Mouse (Mus musculus) thymus, adult 18-20 months (tissue): ENCODE measurements around the gene Hmbs.
"Not testable (repeated sequence)": the region's sequence is repeated elsewhere in the genome, so short reads cannot be mapped to it uniquely, and the experiment has no call there.

Experiments used
- DNase-seq, 2 experiments: peaks; one replicate each; pipeline ENCODE4 v3.0.0; 2022; ENCODE audit warnings: mixed read lengths in 2 of 2

Hmbs gene

DNA sequence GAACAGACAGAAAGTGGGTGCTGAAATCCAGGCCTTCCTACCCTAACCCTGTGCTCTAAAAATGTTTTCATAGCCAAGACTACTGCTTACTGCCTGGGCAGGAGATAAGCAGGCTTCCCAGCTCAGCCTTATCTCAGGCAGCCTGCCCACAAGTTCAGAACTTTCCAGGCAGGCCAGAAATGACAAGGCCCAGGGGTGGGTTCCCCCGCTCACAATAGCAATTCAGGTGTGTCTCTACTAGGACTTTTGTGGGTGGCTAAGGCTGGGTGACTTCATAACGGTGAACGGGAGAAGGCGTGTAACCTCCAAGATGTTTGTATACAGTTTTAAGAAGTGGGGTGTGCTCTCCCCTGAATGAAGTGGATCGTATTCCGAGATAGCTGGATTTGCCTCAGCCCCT is 738 bp downstream of the Hmbs start:
- no peak for DNase-seq

DNA sequence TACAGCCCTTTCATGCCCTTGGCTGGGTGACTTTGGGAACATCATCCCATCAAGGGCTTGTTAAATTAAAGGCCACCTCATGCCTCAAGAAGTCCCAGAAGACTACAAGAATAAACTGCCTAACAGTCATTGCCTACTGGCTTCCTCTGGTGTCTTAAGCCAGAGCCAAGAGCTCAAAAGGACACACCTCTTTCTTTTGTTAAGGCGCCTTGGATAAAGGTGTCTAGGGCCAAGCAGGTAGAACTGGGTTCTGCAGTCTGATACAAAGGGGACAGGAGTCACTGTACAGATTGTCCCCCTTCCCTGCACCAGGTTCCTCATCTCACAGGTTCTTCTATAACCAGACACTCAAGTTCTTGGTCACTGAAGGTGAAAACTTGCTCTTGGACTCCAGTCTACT is 1.4 kb downstream of the Hmbs start:
- DNase-seq: no peak

DNA sequence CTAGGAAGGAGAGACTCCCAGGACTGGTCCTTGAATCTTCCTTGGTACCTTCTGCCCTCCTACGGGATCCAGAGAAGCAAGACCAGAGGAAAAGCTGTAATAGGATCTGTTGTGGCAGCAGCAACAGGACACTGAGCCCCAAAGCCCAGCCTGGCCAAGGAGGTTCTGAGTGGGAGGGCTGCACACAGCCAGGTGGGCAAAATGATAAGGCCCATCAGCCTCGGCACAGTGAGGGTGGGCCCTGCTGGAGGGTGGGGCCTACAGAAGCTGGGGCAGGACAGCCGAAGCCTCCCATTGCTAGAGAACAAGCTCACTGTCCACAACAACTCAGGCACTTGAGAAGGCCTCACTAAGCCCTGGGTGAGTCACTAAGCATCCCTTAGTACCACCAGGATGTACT is 1.9 kb downstream of the Hmbs start:
- DNase-seq: no peak

DNA sequence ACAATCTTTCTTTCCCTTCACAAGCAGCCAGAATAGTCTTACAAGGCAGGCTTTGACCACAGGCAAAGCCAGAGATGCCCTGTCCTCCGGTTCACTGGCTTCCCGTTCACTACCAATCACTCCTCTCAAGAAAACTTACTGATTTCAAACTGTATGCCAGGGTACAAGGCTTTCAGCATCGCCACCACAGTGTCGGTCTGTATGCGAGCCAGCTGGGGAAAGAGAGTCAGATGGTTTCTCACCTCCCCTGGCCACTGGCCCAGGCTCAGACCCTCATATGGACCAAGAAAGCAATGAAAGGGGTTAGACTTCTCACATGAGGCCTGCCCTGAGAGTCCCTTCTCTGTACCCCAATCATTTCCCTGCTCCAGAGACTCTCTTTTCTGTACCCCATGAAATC is 2.5 kb downstream of the Hmbs start:
- DNase-seq: no peak

DNA sequence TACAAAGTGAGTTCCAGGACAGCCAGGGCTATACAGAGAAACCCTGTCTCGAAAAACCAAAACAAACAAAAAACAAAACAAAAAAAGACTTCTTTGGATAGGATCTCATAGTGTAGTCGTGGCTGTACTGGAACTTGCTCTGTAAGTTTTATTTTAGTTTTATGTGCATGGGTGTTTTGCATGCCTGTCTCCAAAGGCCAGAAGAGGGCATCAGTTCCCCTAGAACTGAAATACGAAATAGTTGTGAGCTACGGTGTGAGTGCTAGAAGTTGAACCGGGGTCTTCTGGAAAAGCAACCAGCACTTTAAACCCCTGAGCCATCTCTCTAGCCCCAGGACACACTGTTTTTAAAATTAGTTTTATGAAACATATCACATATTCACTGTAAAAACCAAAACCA is 5.5 kb downstream of the Hmbs start:
- no peak for DNase-seq

DNA sequence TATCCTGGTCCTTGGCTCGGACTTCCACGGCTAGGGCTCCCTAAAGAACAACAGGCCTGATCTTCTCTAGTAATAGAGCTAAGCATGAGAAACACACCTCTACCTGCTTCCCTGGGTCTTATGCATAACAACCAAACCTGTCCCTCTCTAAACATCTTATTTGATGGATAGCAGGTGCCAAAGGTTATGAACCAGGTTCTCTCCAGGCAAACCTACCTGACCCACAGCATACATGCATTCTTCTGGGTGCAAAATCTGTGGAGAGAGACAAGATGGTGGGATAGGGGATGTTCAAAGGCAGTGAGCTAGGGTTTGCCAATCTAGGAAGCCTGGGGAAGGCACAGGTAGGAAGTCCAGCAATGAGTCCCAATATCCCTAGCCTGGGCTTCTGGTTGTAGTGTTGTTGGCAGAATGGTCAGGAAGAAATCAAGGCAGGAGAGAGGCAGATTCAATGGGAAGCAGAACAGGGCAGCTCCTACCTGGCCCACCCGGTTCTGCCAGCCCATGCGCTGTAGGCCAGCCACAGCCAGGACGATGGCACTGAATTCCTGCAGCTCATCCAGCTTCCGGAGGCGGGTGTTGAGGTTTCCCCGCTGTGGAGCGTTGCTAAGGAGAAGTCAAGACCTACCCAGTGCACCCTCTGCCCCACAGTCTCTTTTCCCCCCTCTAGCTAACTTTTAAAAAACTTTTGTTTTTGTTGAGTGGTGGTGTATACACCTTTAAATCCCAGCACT is 6.4 kb downstream of the Hmbs start:
- no peak for DNase-seq

DNA sequence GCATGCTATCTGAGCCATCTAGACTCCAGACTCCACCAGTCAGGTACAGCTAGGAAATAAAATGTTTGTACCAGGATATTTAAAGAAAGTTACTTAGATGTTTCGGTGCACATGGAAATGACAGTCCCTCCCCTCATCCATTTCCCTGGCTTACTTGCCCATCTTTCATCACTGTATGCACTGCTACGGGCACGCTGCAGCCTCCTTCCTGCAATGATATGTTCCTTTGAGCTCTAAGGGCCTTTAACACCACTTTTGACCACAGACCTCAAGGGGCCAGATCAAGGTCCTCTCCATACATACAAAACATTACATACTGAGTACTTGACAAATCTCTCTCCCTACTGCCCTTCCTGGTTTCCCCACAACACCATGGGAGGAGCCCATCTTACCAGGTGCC is 7.1 kb downstream of the Hmbs start:
- no peak for DNase-seq

DNA sequence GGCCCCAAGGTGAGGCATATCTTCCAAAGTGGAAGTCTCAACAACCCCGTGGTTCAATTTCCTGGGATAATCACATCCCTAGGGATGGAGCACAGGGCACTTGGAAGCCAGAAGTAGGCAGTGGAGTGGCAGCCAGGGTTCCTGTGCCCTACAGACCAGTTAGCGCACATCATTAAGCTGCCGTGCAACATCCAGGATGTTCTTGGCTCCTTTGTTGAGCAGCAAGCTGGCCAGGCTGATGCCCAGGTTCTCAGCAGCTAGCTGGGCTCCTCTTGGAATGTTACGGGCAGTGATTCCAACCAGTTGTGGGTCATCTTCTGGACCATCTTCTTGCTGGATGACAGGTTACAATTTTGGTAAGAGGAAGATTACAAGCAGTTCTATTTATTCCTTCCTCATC is 7.5 kb downstream of the Hmbs start:
- not testable (repeated sequence) for DNase-seq

DNA sequence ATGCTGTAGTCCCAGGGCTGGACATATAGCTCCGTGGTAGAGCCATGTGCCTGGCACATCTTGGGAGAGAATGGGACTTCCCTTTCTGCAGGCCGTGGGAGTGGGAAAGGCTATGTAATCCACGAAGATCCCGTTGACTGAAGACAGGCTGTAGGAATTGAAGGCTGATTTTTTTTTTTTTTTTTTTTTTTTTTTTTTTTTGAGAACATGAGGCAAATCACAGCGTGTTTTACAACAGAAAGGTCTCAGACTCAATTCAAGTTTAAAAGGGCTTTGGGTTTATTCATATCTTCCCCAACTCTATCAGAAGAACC is 8.0 kb downstream of the Hmbs start:
- DNase-seq: no peak

DNA sequence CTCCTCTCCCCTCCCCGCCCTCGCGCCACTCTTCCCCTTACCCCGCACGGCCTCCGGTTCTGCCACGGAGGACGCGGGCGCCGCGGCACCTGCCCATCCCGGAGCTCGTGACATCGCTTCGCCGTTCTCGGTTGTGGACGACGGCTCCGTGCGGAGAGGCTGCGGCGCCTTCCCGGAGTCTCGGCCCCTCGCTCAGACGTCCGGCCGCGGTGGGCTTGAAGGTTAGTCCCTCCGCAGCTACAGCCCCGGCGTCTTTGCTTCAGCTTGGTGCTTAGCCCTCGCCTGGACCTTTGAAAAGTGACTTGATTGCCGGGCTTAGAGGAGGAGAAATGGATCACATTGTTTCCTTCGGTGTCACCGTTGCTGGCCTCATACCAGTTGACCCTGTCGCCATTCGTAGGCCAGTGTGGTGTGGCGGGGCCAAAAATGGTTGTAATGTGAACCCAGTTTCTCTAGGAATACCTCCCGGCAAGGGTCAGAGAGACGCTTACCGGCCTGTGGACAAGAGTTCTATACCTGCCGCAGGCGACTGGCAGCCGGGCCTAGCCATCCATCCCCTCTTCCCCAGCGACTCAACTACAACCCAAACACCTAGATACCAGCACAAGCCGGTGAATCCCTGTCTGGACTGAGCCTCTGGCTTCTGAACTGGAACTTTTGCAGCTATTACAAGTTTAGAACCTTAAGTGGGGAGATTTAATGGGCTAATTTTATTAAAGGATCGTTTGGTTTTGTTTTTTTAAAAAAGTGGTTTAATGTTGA is 8.5 kb downstream of the Hmbs start:
- peak in 1 of 2 experiments; percentile 44 for DNase-seq

DNA sequence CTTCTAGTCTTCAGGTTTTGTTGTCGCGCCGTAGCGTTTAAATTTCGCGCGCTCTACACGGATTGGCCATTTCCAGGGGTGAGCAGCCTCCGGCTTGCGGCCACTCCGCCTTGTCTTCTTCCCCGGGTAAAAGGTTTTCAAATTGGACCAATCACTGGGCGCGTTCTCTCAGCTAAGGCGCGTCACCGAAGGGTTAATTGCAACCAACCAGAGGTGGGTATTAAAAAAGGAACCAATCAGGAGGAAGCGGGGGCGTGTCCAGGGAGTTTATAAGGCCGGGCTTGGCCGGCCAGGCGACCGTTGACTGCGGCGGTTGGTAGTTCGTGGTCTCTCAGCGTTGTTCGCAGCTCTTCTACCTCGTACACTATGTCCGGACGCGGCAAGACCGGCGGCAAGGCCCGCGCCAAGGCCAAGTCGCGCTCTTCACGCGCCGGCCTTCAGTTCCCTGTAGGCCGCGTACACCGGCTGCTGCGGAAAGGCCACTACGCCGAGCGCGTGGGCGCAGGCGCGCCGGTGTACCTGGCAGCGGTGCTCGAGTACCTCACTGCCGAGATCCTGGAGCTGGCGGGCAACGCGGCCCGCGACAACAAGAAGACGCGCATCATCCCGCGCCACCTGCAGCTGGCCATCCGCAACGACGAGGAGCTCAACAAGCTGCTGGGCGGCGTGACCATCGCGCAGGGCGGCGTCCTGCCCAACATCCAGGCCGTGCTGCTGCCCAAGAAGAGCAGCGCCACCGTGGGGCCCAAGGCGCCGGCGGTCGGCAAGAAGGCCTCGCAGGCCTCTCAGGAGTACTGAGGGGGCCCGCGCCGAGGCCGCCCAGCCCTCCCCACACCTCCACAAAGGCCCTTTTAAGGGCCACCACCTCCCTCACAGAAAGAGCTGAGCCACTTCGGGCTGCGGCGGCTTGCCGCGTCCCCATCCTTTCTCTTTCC is 9.4 kb downstream of the Hmbs start, which contains the start of gene H2afx:
TSS of gene H2afx (plus strand) at position 299 of the 935 bp plus-strand sequence.
- DNase-seq: peak; percentile 96 to 99

DNA sequence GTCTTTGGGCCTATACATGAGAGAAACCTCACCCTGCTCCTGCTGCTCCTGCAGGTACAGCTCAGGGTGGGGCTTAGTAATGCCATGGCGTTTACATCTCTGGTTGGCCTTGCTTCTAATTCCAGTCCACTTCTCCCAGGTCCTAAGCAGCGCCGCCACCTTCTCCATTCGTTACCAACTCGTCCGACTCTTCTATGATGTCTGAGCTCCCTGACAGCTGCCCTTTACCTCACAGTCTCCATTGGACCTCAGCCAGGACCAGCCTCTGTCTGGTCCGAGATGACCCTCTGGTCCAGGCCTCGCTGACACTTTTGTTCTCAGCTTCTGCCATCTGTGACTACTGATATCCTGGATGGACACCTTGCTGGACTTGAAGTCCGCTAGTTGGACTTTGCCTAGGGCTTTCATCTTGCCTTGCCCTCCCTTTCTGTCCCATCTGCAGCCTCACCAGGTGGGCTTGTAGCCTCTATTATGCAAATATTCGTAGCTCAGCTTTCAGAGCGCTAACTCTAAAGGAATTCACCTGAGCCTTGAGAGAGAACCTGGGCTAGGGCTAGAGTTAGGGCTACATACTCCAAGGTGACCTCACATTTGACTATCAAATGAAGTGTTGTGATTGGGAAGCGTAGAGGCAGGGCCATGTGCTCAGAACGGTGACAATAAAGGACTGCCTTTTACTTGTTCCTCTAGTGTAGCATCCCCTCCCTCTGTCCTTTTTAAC is 10.9 kb downstream of the Hmbs start:
- no peak for DNase-seq

DNA sequence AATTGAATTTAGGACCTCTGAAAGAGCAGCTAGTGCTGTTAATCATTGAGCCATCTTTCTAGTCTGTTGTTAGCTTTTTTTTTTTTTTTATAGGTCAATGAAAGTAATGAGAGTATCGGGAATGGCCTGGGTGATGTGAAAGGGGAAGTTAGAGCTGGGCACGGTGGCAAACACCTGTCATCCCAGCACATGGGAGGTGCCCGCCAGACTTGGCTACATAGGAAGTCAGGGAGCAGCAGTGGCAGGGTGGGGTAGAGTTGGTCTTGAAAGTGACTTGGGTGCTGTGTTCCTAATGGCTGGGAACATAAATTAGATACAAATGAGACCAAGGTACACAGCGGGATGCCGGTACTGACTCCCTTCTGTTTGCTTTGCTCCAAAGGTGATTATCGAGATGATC is 13.3 kb downstream of the Hmbs start:
- no peak for DNase-seq

DNA sequence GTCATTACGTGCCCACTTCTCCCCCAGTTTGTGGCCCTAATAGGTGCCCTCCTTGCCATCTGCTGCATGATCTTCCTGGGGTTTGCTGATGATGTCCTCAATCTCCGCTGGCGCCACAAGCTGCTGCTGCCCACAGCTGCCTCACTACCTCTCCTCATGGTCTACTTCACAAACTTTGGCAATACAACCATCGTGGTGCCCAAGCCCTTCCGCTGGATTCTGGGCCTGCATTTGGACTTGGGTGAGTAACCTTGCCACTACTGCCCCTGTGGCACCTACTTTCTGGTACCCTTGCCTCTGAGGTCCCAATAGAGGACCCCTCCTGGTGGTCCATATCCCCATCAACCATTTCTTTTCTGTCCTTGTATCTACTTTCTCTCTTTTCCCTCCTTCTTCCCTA is 16.1 kb downstream of the Hmbs start:
- DNase-seq: no peak

DNA sequence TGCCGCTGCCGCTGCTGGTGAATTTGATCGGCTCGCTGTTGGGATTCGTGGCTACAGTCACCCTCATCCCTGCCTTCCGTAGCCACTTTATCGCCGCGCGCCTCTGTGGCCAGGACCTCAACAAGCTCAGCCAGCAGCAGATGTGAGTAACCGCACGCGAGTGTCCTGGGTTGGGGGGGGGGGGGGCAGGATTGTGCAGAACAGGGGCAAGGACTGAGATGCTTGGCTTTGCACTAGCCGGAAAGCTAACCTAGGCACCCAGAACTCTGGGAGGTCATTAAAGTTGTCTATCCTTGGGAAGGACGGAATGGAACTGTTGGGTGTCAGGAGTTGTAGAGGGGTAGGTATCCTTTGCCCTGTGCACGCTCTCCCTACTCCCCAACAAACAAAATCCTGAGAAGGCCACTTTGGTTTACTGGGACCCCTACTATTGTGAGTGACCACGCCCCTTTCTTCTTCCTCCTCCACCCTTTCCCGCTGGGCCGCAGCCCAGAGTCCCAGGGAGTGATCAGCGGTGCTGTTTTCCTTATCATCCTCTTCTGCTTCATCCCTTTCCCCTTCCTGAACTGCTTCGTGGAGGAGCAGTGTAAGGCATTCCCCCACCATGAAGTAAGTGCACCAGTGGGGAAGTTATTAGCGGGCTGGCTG is 16.8 kb downstream of the Hmbs start:
- no peak for DNase-seq

DNA sequence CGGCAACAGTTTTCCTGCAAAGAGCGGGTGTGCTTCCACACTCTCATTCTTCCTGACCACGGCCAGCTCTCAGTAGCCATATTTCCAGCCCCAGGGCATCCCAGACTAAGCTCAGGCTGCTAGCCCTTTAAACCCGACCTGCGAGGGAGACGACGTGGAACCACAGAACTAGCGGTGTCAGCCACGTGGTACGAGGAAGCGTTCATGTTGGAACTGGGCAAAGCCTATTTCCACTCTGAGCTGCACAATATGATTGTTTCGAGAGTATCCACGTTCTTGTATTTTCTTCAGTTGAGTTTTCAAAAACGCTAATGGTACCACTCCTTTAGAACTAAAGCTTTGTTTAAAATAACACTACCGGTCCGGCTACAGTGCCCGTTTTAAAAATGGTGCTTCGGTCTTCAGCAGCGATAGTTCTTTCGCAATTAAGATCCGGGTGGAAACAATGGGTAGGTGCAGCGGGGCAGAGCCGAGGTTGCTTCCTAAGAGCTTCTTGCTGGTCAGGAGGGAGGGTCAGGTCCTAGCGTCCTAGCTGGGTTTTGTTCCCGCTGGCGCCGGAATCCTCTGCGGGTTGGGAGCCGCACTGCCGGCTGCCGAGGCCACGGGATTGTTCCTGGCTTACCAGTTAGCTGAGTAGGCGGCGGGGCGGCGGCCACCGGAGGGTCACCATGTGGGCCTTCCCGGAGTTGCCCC is 17.5 kb downstream of the Hmbs start:
- DNase-seq: peak; percentile 62 to 67

DNA sequence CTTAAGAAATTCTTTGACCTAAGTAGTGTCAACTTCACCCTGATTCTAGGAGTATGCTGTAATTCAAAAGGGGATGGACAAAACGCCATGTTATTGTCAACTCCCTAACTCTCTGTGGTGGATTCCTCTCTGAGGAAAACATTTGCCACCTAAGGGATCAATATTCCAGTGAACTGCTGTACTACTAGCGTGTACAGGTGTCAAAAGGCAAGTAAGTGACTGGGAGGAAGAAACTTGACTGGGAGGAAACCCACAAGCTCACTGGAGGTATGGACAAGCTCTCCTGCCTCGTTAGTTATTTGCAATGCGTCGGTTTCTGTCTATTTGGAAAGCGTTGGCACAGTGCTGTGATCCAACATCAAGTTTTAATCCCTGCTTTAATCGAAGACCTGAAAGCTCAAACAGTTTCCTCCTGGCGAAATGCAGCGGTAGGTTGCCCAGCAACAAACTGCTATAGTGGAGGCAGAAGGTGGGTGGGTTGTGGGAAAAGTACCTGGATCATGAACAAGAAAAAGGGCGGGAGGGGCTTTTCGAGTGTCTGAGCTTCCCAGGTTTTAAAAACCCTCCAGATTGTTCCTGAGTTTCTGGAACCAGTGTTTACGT is 18.2 kb downstream of the Hmbs start, which contains the start of gene Dpagt1:
TSS of gene Dpagt1 (plus strand) at position 252 of the 603 bp plus-strand sequence.
- no peak for DNase-seq

DNA sequence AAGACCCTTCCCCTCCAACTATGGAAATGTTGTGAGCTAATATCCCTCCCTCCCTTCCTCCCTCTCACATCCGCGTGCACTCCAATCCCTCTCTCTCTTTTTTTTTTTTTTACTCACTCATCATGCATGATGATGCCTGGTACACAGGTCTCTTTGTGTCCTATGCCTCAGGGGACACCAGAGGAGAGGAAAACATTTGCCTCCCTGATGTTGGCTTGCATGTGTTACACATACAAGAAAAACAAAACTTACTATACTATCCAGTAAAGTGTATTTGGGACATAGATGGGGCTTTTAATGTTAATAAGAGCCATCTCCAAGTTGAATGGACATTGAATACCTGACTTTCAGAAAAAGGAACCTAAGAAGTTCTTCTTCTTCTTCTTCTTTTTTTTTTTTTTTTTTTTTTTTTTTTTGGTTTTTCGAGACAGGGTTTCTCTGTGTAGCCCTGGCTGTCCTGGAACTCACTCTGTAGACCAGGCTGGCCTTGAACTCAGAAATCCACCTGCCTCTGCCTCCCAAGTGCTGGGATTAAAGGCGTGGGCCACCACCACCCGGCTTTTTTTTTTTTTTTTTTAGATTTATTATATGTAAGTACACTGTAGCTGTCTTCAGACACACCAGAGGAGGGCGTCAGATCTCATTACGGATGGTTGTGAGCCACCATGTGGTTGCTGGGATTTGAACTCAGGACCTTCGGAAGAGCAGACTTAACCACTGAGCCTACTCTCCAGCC is 18.8 kb downstream of the Hmbs start:
- DNase-seq: not testable (repeated sequence)

DNA sequence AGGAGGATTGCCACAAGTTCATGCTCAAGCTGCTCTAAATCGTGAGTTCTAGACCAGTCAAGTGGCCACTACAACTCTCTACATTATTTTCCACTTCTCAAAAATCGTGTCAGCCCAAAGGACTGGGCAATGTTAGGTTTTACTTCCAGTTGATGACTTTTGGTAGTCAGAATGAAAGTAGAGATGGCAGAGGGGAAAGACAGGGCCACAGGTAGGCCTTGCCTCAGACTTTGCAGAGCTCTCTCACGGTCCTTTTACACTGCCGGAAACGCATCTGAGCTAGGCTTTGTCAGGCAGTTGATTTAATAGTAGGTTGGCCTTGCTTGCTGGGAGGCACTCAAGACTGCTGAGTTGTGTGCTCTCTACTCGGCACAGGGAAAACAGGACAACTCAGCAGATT is 19.9 kb downstream of the Hmbs start:
- no peak for DNase-seq

DNA sequence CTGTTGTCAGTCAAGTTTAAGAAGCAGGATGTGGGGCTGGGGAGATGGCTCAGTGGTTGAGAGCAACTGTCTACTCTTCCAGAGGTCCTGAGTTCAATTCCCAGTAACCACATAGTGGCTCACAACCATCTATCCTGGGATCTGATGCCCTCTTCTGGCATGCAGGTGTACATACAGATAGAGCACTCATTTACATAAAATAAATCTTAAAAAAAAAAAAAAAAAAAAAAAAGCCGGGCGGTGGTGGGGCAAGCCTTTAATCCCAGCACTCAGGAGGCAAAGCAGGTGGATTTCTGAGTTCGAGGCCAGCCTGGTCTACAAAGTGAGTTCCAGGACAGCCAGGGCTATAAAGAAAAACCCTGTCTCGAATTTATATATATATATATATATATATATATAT is 20.4 kb downstream of the Hmbs start:
- DNase-seq: not testable (repeated sequence)
